In the genomic region with DNA sequence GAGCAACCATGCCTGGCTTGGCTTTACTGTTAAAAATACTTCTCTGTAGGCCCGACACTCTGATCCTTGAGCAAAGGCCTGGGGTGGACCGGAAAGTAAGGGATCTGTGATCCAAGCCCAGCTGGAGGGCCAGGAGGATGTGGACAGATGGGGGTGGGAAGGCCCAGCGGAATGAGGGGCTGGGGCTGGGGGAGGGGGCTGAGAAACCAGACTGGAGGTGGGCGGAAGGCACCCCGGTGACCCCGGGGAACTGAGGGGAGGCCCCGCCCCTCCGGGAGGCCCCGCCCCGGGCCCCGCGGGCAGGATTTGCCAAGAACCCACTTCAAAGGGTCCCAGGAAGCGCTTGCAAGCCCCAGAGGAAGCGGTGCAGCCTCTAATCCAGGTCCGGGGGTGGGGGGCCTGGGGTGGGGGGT, we compare ENCODE assay signal across 11 mouse cellular contexts. TPM values are rescaled to one million over a fixed set of nuclear protein-coding genes. Genes with fewer than 3 reads are reported as not detected.
DNase-seq lines count a peak whose midpoint lies in the region; ATAC-seq and TF ChIP-seq lines count a peak whose summit lies in the region.
"Had no signal": no experiment of that assay in that cellular context is flagged by ENCODE, and none has a peak within 500 bp of the region (broad histone marks: within the 10 kb centered on the region; RNA-seq: fewer than 3 reads in every experiment).

No protein-coding gene starts in this region.

- H3K27ac ChIP-seq in forebrain, embryonic 10.5 days = peak overlapping the region; percentile 73
- no peak overlapping the region for H3K27ac ChIP-seq in forebrain, postnatal 0 days (ENCODE audit: low read depth, low read length)
- H3K27ac ChIP-seq in ES-Bruce4 (ENCODE audit: insufficient read depth, low read length) = peak overlapping the region; percentile 12
- no peak overlapping the region for H3K27ac ChIP-seq in intestine, embryonic 15.5 days
- no peak overlapping the region for H3K27ac ChIP-seq in midbrain, embryonic 15.5 days
- no peak overlapping the region for H3K27ac ChIP-seq in gastrocnemius, adult 2 months
- H3K27ac ChIP-seq: left cerebral cortex, adult 2 months had no signal

- no peaks in the 10 kb centered on the region for H3K36me3 ChIP-seq in forebrain, embryonic 10.5 days (replicated peaks)
- no peaks in the 10 kb centered on the region for H3K36me3 ChIP-seq in forebrain, postnatal 0 days (ENCODE audit: insufficient read depth)
- H3K36me3 ChIP-seq in ES-Bruce4 (ENCODE audit: control insufficient read depth, insufficient read depth, low read length, poor library complexity, severe bottlenecking) = no peaks in the 10 kb centered on the region
- H3K36me3 ChIP-seq in intestine, embryonic 15.5 days = no peaks in the 10 kb centered on the region
- H3K36me3 ChIP-seq in midbrain, embryonic 15.5 days (replicated peaks) = no peaks in the 10 kb centered on the region

- H3K9ac ChIP-seq in forebrain, postnatal 0 days = no peak overlapping the region
- H3K9ac ChIP-seq in ES-Bruce4 (ENCODE audit: low read depth, poor library complexity, severe bottlenecking) = peak overlapping the region; percentile 68
- H3K9ac ChIP-seq in intestine, embryonic 15.5 days = no peak overlapping the region
- no peak overlapping the region for H3K9ac ChIP-seq in midbrain, embryonic 15.5 days

- WGBS in forebrain, embryonic 10.5 days = 3% methylated on average over 15 of the region's 15 CpGs
- 9% methylated on average over 14 of the region's 15 CpGs for WGBS in forebrain, postnatal 0 days
- WGBS in intestine, embryonic 15.5 days = 13% methylated on average over 12 of the region's 15 CpGs
- 2% methylated on average over 15 of the region's 15 CpGs for WGBS in midbrain, embryonic 15.5 days

- H3K9me3 ChIP-seq in forebrain, embryonic 10.5 days = no peaks in the 10 kb centered on the region
- H3K9me3 ChIP-seq in forebrain, postnatal 0 days (ENCODE audit: low read length) = no peaks in the 10 kb centered on the region
- H3K9me3 ChIP-seq in ES-Bruce4 (replicated peaks; ENCODE audit: control insufficient read depth, insufficient read depth, low read length, poor library complexity, severe bottlenecking) = no peaks in the 10 kb centered on the region
- no peaks in the 10 kb centered on the region for H3K9me3 ChIP-seq in intestine, embryonic 15.5 days
- H3K9me3 ChIP-seq in midbrain, embryonic 15.5 days = no peaks in the 10 kb centered on the region

- H3K4me3 ChIP-seq in forebrain, embryonic 10.5 days = peak overlapping the region; percentile 46
- no peak overlapping the region for H3K4me3 ChIP-seq in forebrain, postnatal 0 days (ENCODE audit: low read depth, low read length)
- peak overlapping the region; percentile 43 for H3K4me3 ChIP-seq in ES-Bruce4 (ENCODE audit: low read depth, low read length)
- H3K4me3 ChIP-seq in intestine, embryonic 15.5 days (replicated peaks) = no peak overlapping the region
- H3K4me3 ChIP-seq in midbrain, embryonic 15.5 days = no peak overlapping the region
- no peak overlapping the region for H3K4me3 ChIP-seq in gastrocnemius, adult 2 months
- H3K4me3 ChIP-seq: left cerebral cortex, adult 2 months had no signal

- peaks cover 98% of the 10 kb centered on the region for H3K27me3 ChIP-seq in forebrain, embryonic 10.5 days (ENCODE audit: poor library complexity, severe bottlenecking)
- peaks cover 25% of the 10 kb centered on the region for H3K27me3 ChIP-seq in forebrain, postnatal 0 days (ENCODE audit: insufficient read depth, low read length)
- H3K27me3 ChIP-seq in ES-Bruce4 (ENCODE audit: control insufficient read depth, insufficient read depth, low read length, poor library complexity, severe bottlenecking) = no peaks in the 10 kb centered on the region
- peaks cover 6% of the 10 kb centered on the region; the same call in 1 of the 2 replicates for H3K27me3 ChIP-seq in intestine, embryonic 15.5 days (replicated peaks)
- peaks cover 26% of the 10 kb centered on the region for H3K27me3 ChIP-seq in midbrain, embryonic 15.5 days (replicated peaks)

- intact Hi-C loops in gastrocnemius, adult 2 months (cut with DNase I) = no loop called here

- TF ChIP-seq CTCF in forebrain, postnatal 0 days (IDR thresholded peaks at IDR 0.05; ENCODE audit: low read depth) = no peak
- TF ChIP-seq CTCF in ES-Bruce4 (IDR thresholded peaks at IDR 0.05; ENCODE audit: low read depth, low read length) = no peak
- no peak for TF ChIP-seq CTCF in gastrocnemius, adult 2 months (IDR thresholded peaks at IDR 0.05)

- peaks cover 40% of the 10 kb centered on the region for H3K4me1 ChIP-seq in forebrain, embryonic 10.5 days
- H3K4me1 ChIP-seq in forebrain, postnatal 0 days (ENCODE audit: insufficient read depth) = no peaks in the 10 kb centered on the region
- H3K4me1 ChIP-seq in ES-Bruce4 (ENCODE audit: control insufficient read depth, insufficient read depth, low read length) = peaks cover 29% of the 10 kb centered on the region
- peaks cover 29% of the 10 kb centered on the region for H3K4me1 ChIP-seq in intestine, embryonic 15.5 days (replicated peaks)
- H3K4me1 ChIP-seq in midbrain, embryonic 15.5 days = peaks cover 16% of the 10 kb centered on the region

- ATAC-seq in forebrain, postnatal 0 days = no peak
- no peak for ATAC-seq in intestine, embryonic 15.5 days
- ATAC-seq in midbrain, embryonic 15.5 days (replicated peaks) = no peak

- no peak for TF ChIP-seq EP300 in ES-Bruce4 (IDR thresholded peaks at IDR 0.05; ENCODE audit: insufficient read depth, low read depth, low read length)

- TF ChIP-seq POLR2A in ES-Bruce4 (IDR thresholded peaks at IDR 0.05; ENCODE audit: insufficient read depth, low read length) = no peak

- DNase-seq in forebrain, embryonic 10.5 days (ENCODE audit: extremely low spot score, low spot score) = peak; percentile 56
- no peak for DNase-seq in forebrain, postnatal 0 days
- DNase-seq in right cerebral cortex, adult 18-20 months = no peak
- no peak for DNase-seq in gastrocnemius, adult 2 months
- DNase-seq in layer of hippocampus, postnatal 10 days (ENCODE audit: low spot score in 2 of 2) = no peak
- DNase-seq: adrenal gland, postnatal 36 days had no signal

- no peak overlapping the region for H3K4me2 ChIP-seq in forebrain, postnatal 0 days (ENCODE audit: low read depth)
- peak overlapping the region; percentile 24 for H3K4me2 ChIP-seq in intestine, embryonic 15.5 days (replicated peaks)
- H3K4me2 ChIP-seq in midbrain, embryonic 15.5 days = peak overlapping the region; percentile 8; the same call in 1 of the 2 replicates

RNA-seq across cellular contexts. Expression of a gene that starts 5.3 kb away (rescaled TPM):
- polyA plus RNA-seq in forebrain, embryonic 10.5 days (2016; fragmentation: Nextera tagmentation; extraction: Ambion mirVana) = 3.3 and 3.7 TPM in 2 replicates
- 1.2 and 1.4 TPM in 2 replicates for total RNA-seq in forebrain, postnatal 0 days (2014; rRNA removed)
- 0.33 and 0.39 TPM in 2 replicates for polyA plus RNA-seq in forebrain, postnatal 0 days (2015; fragmentation: Nextera tagmentation; extraction: Ambion mirVana)
- 44.7 and 51.3 TPM in 2 replicates for polyA plus RNA-seq in ES-Bruce4 (2011; ENCODE audit: insufficient read depth, insufficient read length, low read depth, missing spikeins)
- polyA plus RNA-seq in intestine, embryonic 15.5 days (2015; fragmentation: Nextera tagmentation; extraction: Ambion mirVana) = 6.7 and 7.2 TPM in 2 replicates
- 1.6 and 1.7 TPM in 2 replicates for polyA plus RNA-seq in midbrain, embryonic 15.5 days (2015; fragmentation: Nextera tagmentation; extraction: Ambion mirVana)
- total RNA-seq in gastrocnemius, adult 2 months (2021) = 1 to 10 TPM; 1.8 to 2.6 TPM
- total RNA-seq in layer of hippocampus, postnatal 10 days (2021) = 1 to 10 TPM; 2.5 to 2.7 TPM
- total RNA-seq: hematopoietic stem cell, adult 5-6 weeks had no signal

RNA-seq across cellular contexts. Expression of a gene that starts 56.5 kb away (rescaled TPM):
- 1.3 and 2.2 TPM in 2 replicates for polyA plus RNA-seq in forebrain, embryonic 10.5 days (2016; fragmentation: Nextera tagmentation; extraction: Ambion mirVana)
- total RNA-seq in forebrain, postnatal 0 days (2014; rRNA removed) = 0.95 and 1.6 TPM in 2 replicates
- polyA plus RNA-seq in forebrain, postnatal 0 days (2015; fragmentation: Nextera tagmentation; extraction: Ambion mirVana) = 0.52 and 0.90 TPM in 2 replicates
- polyA plus RNA-seq in ES-Bruce4 (2011; ENCODE audit: insufficient read depth, insufficient read length, low read depth, missing spikeins) = 7.5 and 8.3 TPM in 2 replicates
- polyA plus RNA-seq in intestine, embryonic 15.5 days (2015; fragmentation: Nextera tagmentation; extraction: Ambion mirVana) = 16.3 and 17.8 TPM in 2 replicates
- 1.0 and 1.7 TPM in 2 replicates for polyA plus RNA-seq in midbrain, embryonic 15.5 days (2015; fragmentation: Nextera tagmentation; extraction: Ambion mirVana)
- under 1 TPM; 0.31 to 0.33 TPM for total RNA-seq in gastrocnemius, adult 2 months (2021)
- total RNA-seq in layer of hippocampus, postnatal 10 days (2021) = 1 to 10 TPM; 5.8 to 6.7 TPM
- total RNA-seq: hematopoietic stem cell, adult 5-6 weeks had no signal

Comparison
In these comparisons a context has a peak if more than half of its experiments do, and no peak if none do; other contexts are left out.
1. H3K27ac ChIP-seq: peak in forebrain, embryonic 10.5 days (single experiment) and ES-Bruce4 (single experiment); none in forebrain, postnatal 0 days (single experiment), intestine, embryonic 15.5 days (single experiment), midbrain, embryonic 15.5 days (single experiment) and gastrocnemius, adult 2 months (single experiment).
2. H3K4me3 ChIP-seq: peak in forebrain, embryonic 10.5 days (single experiment) and ES-Bruce4 (single experiment); none in forebrain, postnatal 0 days (single experiment), intestine, embryonic 15.5 days (single experiment), midbrain, embryonic 15.5 days (single experiment) and gastrocnemius, adult 2 months (single experiment).